Comparison of ENCODE assay signal across 8 mouse cellular contexts in the genomic region with DNA sequence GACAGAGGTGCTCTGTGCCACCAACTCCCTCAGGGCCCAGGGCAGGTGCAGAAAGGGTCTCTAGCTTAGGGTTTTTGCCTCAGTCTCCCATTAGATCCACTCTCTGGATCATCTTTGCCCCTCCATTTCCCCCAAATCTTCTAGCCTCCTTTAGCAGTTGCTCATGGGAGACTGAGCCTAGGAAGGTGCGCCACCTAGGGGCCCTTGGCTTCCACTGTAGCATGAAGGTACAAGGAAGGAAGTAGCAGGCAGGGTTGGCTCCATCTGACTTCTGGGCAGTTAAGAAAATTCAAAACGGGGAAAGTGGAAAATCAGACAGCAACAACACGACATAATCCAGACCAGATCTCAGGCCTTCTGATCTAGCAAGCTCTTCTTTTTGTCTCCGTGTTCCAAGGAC. TPM values are rescaled to one million over a fixed set of nuclear protein-coding genes. Genes with fewer than 3 reads are reported as not detected.
A peak's percentile ranks its signal among the peaks of the same experiment; 100 is the strongest.
DNase-seq lines count a peak whose midpoint lies in the region; ATAC-seq lines count a peak whose summit lies in the region.

No protein-coding gene starts in this region.

- ATAC-seq in CD4-positive, CD25-positive, alpha-beta regulatory T cell, adult 4 months: no peak

- DNase-seq in CD4-positive, CD25-positive, alpha-beta regulatory T cell, adult 2 months (ENCODE audit: low read depth, low spot score): peak; percentile 55
- peak; percentile 60 for DNase-seq in MN1 (ENCODE audit: low spot score)
- peak; percentile 58 for DNase-seq in cerebellum, adult 9-10 months
- peak; percentile 36 to 64 for DNase-seq in frontal cortex, postnatal 10 days (ENCODE audit: low spot score in 2 of 2)
- DNase-seq in kidney, postnatal 4 days: peak; percentile 81 to 86
- DNase-seq in lung, postnatal 25 days (ENCODE audit: low spot score): peak; percentile 62
- peak; percentile 21 to 65 for DNase-seq in spleen, postnatal 10 days (ENCODE audit: low spot score in 2 of 2)

RNA-seq across cellular contexts. Expression of a gene that starts 36.4 kb away (rescaled TPM):
- 10 to 100 TPM; 10.4 TPM for polyA plus RNA-seq in CD4-positive, CD25-positive, alpha-beta regulatory T cell, adult 4 months (2017; shearing (Covaris generic))
